Mouse (Mus musculus) heart, adult 9 months (tissue): ENCODE data around the gene Gm17359.

ENCODE experiments used
- DNase-seq, 2 experiments: peaks; one replicate each; pipeline ENCODE4 v3.0.0; 2022; ENCODE audit warnings: low spot score in 2 of 2

Gene Gm17359

GRCm38 (mm10) chr3:79336044-79336766 lies at the start of gene Gm17359:
Gm17359 (plus strand) TSS chr3:79336661.
- DNase-seq: no peak

- peak; percentile 96 to 98 for DNase-seq
Measured at GRCm38 (mm10) chr3:79287108-79287576, 49.3 kb upstream of the Gm17359 start.

DNA sequence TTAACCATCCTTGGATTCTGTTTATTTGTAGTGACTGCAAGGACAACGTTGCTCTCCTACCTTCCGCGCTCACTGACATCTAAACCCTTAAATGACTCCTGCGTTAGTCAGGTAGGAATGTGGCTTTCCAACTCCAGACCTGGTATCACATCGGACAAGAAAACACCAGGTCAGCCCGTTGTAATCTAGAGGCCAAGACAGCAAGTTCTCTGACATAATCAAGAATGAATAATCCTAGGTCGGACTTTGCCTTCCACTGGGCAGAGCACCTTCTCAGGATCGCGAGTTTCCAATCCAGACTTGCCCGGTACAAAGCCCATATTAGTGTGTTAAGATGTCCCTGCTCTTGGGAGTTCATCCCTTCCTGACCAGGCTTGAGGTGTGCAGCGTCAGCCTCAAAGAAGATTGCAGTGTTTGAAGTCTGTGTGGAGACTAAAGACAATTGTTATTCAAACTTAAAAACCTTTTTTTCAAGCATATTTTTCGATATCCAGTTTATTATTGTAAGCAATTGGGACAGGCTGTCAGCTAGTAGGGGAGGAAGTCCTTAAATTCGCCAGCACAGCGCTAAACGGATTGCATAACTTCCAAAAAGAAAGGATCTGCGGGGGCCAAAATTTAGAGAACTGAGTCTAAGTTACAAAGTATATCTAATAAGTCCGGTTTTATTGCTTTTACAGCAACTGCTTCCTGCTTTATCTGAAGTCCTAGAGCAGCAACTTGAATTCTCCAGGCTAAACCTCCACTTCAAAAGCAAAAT lies 48.6 kb upstream of the Gm17359 start:
- peak; percentile 43 to 54 for DNase-seq

DNA sequence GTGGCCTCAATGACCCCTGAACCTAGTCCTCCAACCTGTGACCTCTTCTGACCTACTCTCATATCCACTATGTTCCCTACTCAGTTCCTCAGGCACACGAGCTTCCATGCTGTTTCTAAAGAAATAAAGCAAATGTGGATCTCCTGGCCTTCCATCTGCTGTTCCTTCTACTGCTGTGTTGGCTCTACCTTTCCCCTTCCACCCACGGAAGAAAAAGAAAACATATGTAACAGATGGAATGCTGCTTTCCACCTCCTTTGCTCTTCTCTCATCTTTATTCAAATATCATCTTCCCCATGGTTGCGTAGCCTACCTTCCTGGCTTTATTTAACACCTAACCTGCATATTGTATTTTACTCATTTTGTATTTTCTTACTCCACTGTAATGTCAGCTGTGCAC lies 47.4 kb upstream of the Gm17359 start:
- DNase-seq: no peak

GRCm38 (mm10) chr3:79293023-79293422 lies 43.4 kb upstream of the Gm17359 start:
- no peak for DNase-seq

DNA sequence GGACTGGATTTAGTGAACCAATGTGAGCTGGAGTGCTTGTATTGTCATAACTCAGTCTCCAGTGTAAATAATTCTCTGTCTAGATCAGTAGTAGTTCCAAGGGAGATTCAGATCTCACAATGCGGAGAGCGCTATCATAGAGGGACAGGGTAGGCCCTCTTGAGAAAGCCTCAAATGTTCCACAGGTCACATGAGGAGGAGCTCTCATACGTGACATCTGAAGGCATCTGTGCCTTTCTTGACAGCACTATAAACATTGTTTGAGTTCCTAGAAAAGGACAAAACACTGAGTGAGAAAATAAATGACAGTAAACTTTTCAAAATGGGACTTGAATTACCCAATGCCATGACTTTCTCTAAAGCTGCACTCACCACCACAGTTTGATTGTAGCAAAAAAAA lies 41.8 kb upstream of the Gm17359 start:
- DNase-seq: no peak

DNA sequence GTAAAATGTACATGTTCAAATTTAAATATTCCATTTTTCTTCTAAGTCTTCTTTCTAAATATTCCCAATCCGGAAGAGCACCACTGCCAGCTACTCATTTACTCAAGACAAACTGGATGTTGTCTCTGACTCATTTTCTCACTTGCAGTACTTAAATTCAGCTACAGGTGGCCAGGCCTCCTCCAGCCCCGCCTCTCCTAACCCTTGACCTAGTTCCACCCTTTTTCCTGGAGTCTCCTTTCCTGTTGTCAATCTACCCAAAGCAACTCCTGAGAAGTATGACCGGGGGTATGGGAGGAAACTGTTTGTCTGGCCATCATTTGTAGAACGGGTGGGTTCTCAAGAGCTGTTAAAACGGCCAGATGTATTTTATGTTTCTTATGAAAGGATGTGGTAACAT lies 40.4 kb upstream of the Gm17359 start:
- DNase-seq: no peak

DNA sequence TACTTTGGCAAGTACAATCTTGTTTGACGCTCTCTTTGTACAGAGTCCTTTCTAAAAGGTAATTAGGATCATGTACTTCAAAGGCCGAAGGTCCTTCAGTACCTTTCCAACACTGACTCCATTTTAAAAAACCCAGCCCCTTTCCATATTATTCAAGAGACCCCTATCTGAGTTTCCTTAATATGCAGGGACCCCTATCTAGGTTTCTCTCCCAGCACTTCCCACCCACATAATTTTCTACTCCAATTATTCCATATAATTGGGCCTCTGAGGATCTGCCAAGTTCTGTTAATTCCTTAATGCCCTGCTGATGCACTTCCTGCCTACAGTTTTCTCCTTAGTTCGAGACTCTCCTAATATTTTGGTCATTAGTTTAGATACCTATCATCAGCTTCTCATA lies 39.9 kb upstream of the Gm17359 start:
- no peak for DNase-seq

DNA sequence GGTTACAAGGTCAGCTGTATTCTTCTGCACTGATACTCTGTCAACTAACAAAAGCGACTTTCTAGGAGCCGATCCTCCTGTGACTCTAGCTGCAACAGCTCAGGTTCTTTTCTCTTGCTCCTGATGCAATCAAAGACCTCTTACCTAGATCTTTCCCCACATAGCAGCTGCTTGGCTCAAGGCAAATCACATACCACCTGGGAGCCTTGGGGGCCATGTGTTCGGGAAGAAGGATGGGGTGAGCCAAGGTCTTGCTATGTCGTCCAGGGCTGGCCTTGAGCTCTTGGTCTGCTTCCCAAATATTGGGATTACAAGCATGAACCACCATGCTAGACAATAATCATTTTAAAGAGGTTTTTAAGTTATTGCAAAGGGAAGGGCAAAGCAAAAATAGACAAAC lies 39.2 kb upstream of the Gm17359 start:
- DNase-seq: no peak

DNA sequence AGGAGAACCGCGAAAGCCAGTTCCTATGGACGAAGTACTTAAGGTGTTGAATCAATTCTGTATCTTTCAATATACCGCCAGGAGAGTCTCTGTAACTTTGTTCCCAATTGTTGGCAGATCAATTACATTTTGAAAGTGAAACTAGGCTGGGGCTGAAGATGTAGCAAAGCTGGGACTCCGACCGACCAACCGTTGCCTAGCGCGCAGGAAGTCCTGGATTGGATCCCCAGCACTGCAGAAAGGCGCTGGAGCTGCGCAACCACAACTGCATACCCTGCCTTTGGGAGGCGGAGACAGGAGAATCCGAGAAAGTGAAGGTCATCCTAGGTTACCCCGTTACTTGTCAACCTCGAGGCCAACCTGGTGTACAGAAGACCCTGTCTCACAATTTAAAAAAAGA lies 37.1 kb upstream of the Gm17359 start:
- DNase-seq: no peak

- DNase-seq: no peak
Measured at GRCm38 (mm10) chr3:79308605-79309004, 27.9 kb upstream of the Gm17359 start.

- DNase-seq: no peak
Measured at GRCm38 (mm10) chr3:79310184-79310583, 26.3 kb upstream of the Gm17359 start.

DNA sequence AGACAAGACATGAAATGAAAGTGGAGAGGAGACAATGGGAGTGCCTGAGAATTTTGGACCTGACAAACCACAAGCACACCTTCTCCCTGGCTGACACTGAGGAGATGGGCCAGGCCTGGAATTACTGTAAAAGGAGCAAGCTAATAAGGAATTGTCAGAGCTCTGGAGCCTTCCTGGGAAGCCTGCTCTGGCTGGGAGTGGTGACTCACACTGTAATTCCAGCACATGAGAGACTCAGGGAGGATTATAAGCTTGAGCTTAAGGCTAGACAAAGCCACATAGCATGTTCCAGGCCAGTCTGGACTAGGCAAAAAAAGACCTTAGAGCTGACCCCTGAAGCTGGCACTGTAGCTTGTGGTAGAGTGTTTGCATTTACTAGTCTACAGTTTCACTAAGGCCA lies 24.6 kb upstream of the Gm17359 start:
- no peak for DNase-seq

DNA sequence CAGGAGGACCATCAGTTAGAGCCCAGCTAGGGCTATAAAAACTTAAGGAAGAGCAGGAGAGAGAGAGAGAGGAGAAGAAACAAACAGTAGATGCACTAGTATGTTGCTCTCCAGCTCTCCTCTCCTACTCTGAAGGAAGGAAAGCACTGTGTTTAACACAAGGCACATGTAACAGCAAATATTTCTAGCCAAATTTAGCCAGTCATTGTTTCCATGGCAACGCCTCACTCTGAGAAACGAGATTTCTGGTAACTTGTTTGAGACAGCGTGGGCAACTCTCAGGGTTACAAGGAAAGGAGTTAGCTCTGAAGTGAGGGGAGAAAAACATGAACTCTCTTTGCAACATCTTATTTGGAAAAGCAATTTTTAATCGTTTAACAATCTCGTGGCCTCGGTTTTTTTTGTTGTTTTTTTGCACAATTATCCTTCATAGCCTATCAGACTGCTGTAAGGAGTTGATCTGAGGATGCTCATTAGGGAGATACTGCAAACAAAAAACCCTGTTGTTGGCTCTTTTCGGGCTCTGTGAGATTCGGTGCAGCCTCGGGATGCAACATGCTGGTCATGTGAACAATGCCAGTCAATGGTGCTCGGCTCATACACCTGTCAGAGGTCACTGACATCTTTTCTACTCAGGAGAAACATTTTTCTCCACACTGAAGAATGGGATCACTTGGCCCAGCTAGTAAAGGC lies 22.3 kb upstream of the Gm17359 start:
- DNase-seq: no peak

DNA sequence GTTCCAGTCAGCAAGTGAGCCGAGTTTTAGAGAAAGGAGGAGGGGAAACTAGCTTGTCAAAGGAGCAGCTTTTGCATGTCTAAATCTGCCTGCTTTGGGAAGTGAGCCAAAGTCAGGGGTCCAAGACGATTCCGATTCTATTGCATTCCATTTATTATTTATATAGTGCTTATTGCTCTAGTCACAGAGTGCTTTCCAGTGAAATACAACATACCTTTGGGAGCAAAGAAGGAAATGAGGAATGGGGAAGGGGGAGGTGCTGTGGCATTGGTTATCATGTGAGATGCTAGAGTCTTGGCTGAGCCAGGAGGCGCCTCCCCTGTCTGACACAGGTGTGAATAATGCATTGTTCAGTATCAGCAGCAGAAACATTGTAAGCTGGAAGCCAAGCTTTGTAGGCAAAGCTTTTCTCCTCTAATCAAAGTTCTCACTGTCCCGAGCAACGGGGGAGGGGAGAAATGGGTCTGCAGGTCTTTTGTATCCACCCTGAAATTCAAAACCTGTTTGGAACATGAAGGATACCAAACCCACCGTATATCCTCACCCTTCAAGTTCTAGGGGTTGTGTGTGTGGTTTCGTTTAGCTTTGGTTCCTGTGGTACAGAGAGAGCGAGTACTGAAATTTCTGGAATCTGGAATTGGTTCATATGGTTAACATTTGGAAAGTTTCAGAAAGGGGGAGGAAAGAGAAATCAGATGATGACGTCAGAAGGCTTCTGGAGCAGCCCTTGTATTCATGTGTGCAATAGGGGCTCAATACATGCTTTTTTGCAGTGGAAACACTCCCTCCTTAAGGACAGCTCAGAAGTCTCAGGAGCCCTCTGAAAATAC lies 11.5 kb upstream of the Gm17359 start:
- DNase-seq: no peak

DNA sequence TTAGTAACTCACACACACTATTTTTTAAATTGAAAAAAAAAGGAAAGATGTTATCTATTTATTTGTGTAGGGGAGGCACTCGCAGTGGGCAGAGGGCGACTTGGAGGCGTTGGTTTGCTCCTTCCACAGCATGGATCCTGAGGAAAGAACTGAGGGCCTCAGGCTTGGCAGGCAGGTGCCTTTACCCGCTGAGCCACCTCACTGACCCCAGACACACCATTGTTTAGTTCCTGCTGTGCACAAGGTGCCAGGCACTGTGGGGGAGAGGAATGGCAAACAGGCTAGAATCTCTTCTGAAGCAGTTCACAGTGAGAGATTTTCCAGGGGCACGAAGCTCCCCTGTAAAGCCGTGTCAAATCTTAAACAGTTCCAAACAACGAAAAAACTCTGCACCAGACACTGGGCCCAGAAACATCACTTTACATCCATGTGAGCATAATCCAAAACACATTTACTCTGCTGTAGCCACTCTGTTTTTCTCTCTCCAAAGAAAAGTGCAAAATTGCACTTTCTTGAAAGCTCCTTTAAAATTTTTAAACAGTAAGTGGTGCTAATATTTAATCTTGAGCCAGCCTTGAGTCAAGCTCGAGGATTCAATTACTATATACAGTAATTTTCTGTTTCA lies 6.7 kb upstream of the Gm17359 start:
- no peak for DNase-seq

GRCm38 (mm10) chr3:79333051-79333450 lies 3.4 kb upstream of the Gm17359 start:
- no peak for DNase-seq

DNA sequence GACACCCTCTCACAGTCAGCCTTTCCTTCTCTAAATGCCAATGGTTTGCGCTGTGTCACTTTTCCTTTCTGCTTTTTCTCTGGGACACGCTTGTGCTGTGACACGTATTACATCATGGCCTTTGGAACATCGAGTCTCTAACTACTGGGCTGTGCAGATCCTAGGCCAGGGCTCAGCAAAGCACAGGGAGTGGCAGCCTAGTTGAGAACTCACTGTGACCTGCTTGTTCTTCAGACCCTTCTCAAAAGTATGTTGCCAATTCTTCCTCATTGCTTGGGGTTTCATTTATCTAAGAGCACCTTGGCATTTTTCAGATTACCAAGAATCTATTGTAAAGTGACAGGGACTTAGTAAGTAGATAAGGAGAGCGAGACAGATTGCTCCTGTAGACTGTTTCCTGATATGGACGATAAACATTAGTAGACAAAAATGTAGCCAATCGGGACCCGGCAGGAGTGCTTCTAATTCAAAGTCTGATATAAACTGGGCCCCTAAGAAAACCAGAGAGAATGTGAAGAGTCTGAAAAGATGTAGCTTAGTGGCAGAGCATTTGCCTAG lies 2.7 kb upstream of the Gm17359 start:
- DNase-seq: no peak

DNA sequence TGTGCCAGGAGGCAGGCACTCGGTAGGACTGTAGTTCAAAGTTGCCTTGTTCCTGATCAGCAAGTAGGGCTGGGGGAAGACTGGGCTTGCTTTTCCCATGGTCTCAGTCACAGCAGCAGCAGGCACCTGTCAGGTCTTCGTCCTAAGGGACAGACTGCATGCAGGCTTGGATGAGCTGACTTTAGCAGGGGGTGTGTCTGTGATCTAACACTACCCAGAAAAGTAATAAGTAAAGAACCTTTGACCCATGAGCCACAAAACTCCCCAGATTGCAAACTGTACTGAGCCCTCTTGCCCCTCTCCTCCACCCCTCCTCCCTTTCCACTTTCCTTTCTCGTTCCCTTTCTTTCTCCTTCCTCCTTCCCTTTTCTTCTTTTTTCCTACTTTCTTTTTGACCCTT lies 4.3 kb downstream of the Gm17359 start:
- DNase-seq: no peak

DNA sequence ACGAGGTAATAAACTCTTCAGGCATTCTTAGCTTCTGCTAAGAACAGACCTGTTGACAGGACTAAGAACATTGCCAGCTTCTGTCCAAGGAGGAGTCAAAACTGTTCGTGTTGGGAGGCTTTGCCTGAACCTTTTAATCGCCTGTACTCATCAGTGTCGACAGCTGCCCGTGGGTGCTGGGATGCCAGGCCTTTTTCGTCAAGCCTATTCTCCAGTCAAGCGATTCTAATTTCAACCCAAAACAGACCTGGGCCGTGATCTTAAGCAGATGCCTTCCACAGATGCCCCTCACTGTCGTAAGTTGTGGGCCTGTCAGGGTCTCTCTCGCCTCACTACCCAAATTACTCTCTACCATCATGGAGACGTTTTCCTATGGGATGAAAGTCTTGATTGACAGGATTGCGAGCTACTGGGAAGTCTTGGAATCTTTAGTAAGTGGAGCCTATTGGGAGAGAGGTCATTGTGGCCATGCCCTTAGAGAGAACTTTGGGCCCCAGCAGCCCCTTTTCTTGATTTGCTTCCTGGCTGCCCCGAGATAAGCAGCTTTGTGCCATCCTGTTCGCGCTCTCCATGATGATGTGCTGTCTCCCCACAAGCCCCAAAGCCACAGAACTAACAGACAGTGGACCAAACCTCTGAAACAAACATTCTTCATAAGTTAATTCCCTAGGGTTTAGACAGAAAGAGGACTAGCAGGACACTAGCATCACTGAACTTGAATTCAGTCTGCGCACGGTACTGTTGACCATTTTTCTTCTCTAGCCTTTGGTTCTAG lies 6.7 kb downstream of the Gm17359 start:
- DNase-seq: no peak
